Mouse (Mus musculus) midbrain, postnatal 0 days (tissue): ENCODE results near the gene Erv3. TPM values are rescaled to one million over a fixed set of nuclear protein-coding genes. Genes with fewer than 3 reads are reported as not detected.

Experiments used
- ATAC-seq: fragments of 200-750 bp; cut with Nextera tagmentation; 2 replicates; pipeline ENCODE4 v1.8.0; 2017; ENCODE audit warnings: moderate number of reproducible peaks, mild to moderate bottlenecking, moderate TSS enrichment, moderate library complexity; ENCODE audit not compliant: low FRiP score
- DNase-seq: peaks from one replicate; pipeline ENCODE4 v3.0.0-alpha.2; 2015; ENCODE audit warnings: low spot score
- H3K27ac ChIP-seq: fragments of 300-500 bp; sonication (generic); 2 replicates; pipeline ENCODE4 v1.5.1; 2014; ENCODE audit warnings: low read depth, mild to moderate bottlenecking, low read length, mixed read lengths
- H3K27me3 ChIP-seq: fragments of 300-500 bp; sonication (generic); 2 replicates; pipeline ENCODE4 v1.6.1; 2014; ENCODE audit warnings: low read length, control low read depth, mixed read lengths; ENCODE audit not compliant: insufficient read depth
- H3K36me3 ChIP-seq: fragments of 300-500 bp; sonication (generic); 2 replicates; pipeline ENCODE4 v1.6.1; 2014; ENCODE audit warnings: low read length, control low read depth, mixed read lengths; ENCODE audit not compliant: insufficient read depth
- H3K4me1 ChIP-seq: fragments of 300-500 bp; sonication (generic); 2 replicates; pipeline ENCODE4 v1.6.1; 2014; ENCODE audit warnings: mild to moderate bottlenecking, control low read depth, antibody characterized with exemption, low read length, mixed read lengths; ENCODE audit not compliant: insufficient read depth
- H3K4me2 ChIP-seq: fragments of 300-500 bp; sonication (generic); 2 replicates; pipeline ENCODE4 v1.6.1; 2014; ENCODE audit warnings: low read depth, mild to moderate bottlenecking, low read length, mixed read lengths; ENCODE audit not compliant: poor library complexity, severe bottlenecking
- H3K4me3 ChIP-seq: fragments of 300-500 bp; sonication (generic); 2 replicates; pipeline ENCODE4 v1.5.1; 2014; ENCODE audit warnings: low read depth, mild to moderate bottlenecking, low read length, moderate library complexity
- H3K9ac ChIP-seq: fragments of 300-500 bp; sonication (generic); replicated peaks from 2 replicates; pipeline ENCODE4 v1.6.1; 2014; ENCODE audit warnings: mild to moderate bottlenecking, low read length, moderate library complexity, mixed read lengths; ENCODE audit not compliant: poor library complexity, severe bottlenecking
- H3K9me3 ChIP-seq: fragments of 300-500 bp; sonication (generic); 2 replicates; pipeline ENCODE4 v1.6.1; 2016; ENCODE audit warnings: low read length, control low read depth
- CTCF ChIP-seq: IDR thresholded peaks from 2 replicates; pipeline ENCODE4 v1.5.1; 2016; ENCODE audit warnings: antibody characterized with exemption, mild to moderate bottlenecking
- WGBS: fragments of 180-500 bp; shearing (Covaris S2); extraction: QIAGEN DNeasy Blood & Tissue Kit; methylation state at CpG from one replicate; pipeline ENCODE4 v1.1.7; 2014; 5-methylcytosine and 5-hydroxymethylcytosine counted together
- polyA plus RNA-seq: library from polyadenylated mRNA; unstranded; fragments of >200 nt; fragmentation: Nextera tagmentation; extraction: Ambion mirVana; gene quantifications from 2 replicates; pipeline ENCODE4 v1.2.1, GENCODE M21; 2015
- total RNA-seq: library from RNA; depleted of rRNA; stranded (reverse); fragments of >200 nt; gene quantifications from 2 replicates; pipeline ENCODE4 v1.2.3, GENCODE M21; 2014

Erv3 gene
- total and polyA plus RNA-seq, 2 experiments from 2014 or later: not detected

DNA sequence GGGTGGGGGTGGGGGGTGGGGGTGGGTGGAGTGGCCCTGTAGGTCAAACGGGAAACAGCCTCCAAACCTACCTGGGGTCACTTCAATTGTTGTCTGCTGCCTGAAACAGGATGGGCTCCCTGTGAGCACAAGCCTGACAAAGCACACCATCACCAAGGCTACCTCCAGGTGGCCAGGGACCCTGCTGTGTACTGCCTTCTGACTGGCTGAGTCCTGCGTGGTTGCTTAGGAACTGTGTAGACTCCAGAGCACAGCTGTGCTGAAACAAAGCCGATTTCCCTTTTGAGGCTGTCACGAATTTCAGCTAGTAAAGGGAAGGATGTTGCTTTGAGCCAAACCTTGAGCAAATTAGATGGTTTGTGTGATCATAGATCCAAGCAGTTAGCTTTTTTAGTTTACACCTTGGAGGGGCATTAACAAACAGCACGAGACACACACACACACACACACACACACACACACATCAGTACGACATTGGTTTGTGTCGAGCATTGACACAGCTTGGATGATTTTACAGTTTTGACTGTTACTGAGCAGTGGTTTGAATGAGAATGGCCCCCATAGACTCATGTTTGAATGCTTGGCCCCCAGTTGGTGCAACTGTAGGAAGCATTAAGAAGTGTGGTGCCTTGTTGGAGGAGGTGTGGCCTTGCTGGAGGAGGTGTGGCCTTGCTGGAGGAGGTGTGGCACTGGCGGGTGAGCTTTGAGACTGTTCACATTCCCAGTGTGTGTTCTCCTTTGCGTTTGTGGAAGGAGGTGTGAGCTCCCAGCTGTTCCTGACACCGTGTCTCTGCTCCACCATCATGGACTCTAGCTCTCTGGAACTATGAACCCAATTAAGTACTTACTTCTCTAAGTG, 11.8 kb downstream of the Erv3 start:
- H3K27me3 ChIP-seq: no peaks in the 10 kb centered on the region
- H3K4me1 ChIP-seq: peaks cover 9% of the 10 kb centered on the region; the same call in 1 of the 2 replicates
- ATAC-seq: peak; percentile 99
- peak overlapping the region; percentile 13 for H3K4me2 ChIP-seq
- peak; percentile 53 for TF ChIP-seq CTCF
- peak overlapping the region; percentile 36; the same call in 1 of the 2 replicates for H3K9ac ChIP-seq
- peak overlapping the region; percentile 77 for H3K27ac ChIP-seq
- H3K9me3 ChIP-seq: no peaks in the 10 kb centered on the region
- H3K36me3 ChIP-seq: no peaks in the 10 kb centered on the region
- 2% methylated on average over 10 of the region's 10 CpGs for WGBS
- peak; percentile 95 for DNase-seq
- H3K4me3 ChIP-seq: no peak overlapping the region

- no peaks in the 10 kb centered on the region for H3K36me3 ChIP-seq
- H3K4me1 ChIP-seq: peaks cover 9% of the 10 kb centered on the region; the same call in 1 of the 2 replicates
- H3K9me3 ChIP-seq: no peaks in the 10 kb centered on the region
- no peak for TF ChIP-seq CTCF
- H3K27me3 ChIP-seq: no peaks in the 10 kb centered on the region
- peak overlapping the region; percentile 13; the same call in 1 of the 2 replicates for H3K4me2 ChIP-seq
- DNase-seq (no peak), ATAC-seq (no peak)
- H3K4me3 ChIP-seq: no peak overlapping the region
- H3K27ac ChIP-seq: peak overlapping the region; percentile 77
- WGBS: 27% methylated on average over 2 of the region's 2 CpGs
- 0 out of 2 replicates have a peak overlapping the region, but pooled peaks have one; percentile 36 for H3K9ac ChIP-seq
These were observed 12.7 kb downstream of the Erv3 start for GRCm38 (mm10) chr2:131846811-131847210.

DNA sequence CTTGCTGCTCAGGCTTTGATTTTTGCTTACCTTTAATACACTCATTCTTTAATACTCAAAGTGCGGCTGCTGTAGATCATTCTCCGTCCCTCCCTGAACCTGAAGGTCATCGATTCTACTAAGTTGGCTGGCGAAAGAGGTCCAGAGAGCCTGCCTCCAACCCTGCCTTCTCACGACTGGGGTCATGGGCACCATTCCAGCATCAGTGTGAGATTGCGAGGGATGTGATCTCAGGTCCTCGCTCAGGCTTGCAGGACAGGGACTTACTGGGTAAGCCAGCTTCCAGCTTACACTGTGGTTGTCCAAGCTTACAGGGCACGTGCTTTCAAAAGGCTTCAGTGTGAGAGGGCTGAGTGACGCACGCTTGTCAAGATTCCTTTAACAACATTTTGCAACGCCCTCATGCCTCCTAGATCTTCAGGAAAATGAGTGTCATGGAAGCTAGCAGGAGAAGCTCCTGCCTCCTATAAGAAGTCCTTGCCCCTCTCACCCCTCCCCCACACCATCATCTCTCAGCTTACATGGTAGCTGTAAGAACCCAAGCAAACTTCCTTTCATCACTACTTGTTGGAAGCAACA, 13.3 kb downstream of the Erv3 start:
- no peaks in the 10 kb centered on the region for H3K9me3 ChIP-seq
- no peaks in the 10 kb centered on the region for H3K27me3 ChIP-seq
- TF ChIP-seq CTCF: no peak
- peaks cover 9% of the 10 kb centered on the region; the same call in 1 of the 2 replicates for H3K4me1 ChIP-seq
- H3K4me2 ChIP-seq: no peak overlapping the region
- H3K4me3 ChIP-seq: no peak overlapping the region
- ATAC-seq (no peak), DNase-seq (no peak)
- H3K9ac ChIP-seq: no peak overlapping the region
- no peaks in the 10 kb centered on the region for H3K36me3 ChIP-seq
- H3K27ac ChIP-seq: peak overlapping the region; percentile 77
- 65% methylated on average over 11 of the region's 11 CpGs for WGBS

DNA sequence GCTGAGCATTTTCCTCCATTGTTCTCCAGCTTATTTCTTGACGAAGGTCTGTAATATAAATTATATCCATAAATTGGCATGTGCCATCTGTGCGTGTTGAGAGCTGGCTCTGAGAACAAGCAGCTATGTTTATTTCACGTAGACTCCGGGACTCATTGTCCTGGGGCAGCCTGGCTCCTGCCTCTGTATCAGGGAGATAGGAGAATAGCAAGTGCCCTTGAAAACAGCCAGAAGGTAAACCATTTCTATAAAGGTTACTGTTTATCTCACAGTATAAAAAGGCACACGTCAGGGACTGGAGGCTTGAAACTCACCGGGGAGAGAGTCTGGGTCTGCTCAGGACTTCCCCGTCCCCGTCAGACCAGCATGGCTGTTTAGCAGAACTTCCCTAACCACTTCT, 13.9 kb downstream of the Erv3 start:
- DNase-seq (no peak), ATAC-seq (no peak)
- no peak overlapping the region for H3K4me2 ChIP-seq
- no peak overlapping the region for H3K4me3 ChIP-seq
- peaks cover 14% of the 10 kb centered on the region for H3K4me1 ChIP-seq
- H3K9ac ChIP-seq: no peak overlapping the region
- H3K27me3 ChIP-seq: no peaks in the 10 kb centered on the region
- no peak for TF ChIP-seq CTCF
- no peaks in the 10 kb centered on the region for H3K9me3 ChIP-seq
- 0 out of 2 replicates have a peak overlapping the region, but pooled peaks have one; percentile 77 for H3K27ac ChIP-seq
- WGBS: 66% methylated on average over 8 of the region's 8 CpGs
- no peaks in the 10 kb centered on the region for H3K36me3 ChIP-seq

DNA sequence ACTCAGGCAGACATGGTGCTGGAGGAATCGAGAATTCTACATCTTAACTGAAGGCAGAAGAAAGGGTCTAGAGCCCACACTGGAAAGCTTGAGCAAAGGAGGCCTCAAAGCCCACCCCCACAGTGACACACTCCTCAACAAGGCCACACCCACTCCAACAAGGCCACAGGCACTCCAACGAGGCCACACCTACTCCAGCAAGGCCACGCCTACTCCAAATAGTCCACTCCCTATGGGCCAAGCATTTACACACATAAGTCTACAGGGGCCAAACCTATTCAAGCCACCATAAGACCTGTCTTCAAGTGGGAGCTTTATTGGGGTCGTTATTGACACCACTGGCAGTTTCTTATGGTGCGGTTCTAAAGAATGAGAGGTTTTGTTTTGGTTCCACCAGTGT, 17.0 kb downstream of the Erv3 start:
- Histone ChIP-seq H3K36me3 (no peaks in the 10 kb centered on the region), H3K27me3 (no peaks in the 10 kb centered on the region), H3K4me2 (no peak overlapping the region), H3K4me3 (no peak overlapping the region), H3K9me3 (no peaks in the 10 kb centered on the region), H3K27ac (no peak overlapping the region), H3K9ac (no peak overlapping the region), H3K4me1 (peaks cover 17% of the 10 kb centered on the region)
- TF ChIP-seq CTCF: no peak
- DNase-seq: no peak
- no peak for ATAC-seq
- 89% methylated on average over 5 of the region's 5 CpGs for WGBS

DNA sequence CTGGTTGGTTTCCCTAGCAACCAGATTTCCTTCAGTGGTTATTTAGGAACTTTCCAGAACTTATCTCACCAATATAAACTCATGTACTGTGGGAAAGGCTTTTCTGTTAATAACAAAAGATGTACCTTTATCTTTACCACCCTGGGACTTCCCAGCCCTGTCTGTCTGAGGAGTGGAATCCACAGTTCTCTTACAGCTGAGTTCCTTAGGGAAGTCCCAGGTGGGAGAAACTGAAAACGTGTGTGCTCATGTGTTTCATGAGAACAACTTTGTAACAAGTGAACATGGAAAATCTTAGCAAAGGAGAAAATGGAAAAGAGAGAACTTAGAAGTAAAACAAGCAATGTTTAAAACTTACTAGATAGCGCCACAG, 18.2 kb downstream of the Erv3 start:
- Histone ChIP-seq H3K27ac (peak overlapping the region; percentile 62; the same call in 1 of the 2 replicates), H3K27me3 (no peaks in the 10 kb centered on the region), H3K9me3 (no peaks in the 10 kb centered on the region), H3K4me3 (no peak overlapping the region), H3K4me2 (no peak overlapping the region), H3K4me1 (peaks cover 11% of the 10 kb centered on the region), H3K9ac (no peak overlapping the region), H3K36me3 (no peaks in the 10 kb centered on the region)
- DNase-seq (no peak), ATAC-seq (no peak)
- TF ChIP-seq CTCF: no peak
- WGBS: 54% methylated on average over 2 of the region's 2 CpGs
